Mouse (Mus musculus) heart, embryonic 11.5 days (tissue): ENCODE results near the gene Olah. TPM values are rescaled to one million over a fixed set of nuclear protein-coding genes. Genes with fewer than 3 reads are reported as not detected.

Experiments
- ATAC-seq: fragments of 200-750 bp; cut with Nextera tagmentation; replicated peaks from 2 replicates; pipeline ENCODE4 v1.8.0; 2017; ENCODE audit warnings: moderate library complexity; ENCODE audit not compliant: insufficient number of reproducible peaks, low FRiP score, low TSS enrichment
- H3K27ac ChIP-seq: fragments of 300-500 bp; sonication (generic); 2 replicates; pipeline ENCODE4 v1.5.1; 2014; ENCODE audit warnings: mild to moderate bottlenecking, low read depth, low read length
- H3K27me3 ChIP-seq: fragments of 300-500 bp; sonication (generic); 2 replicates; pipeline ENCODE4 v1.6.1; 2014; ENCODE audit warnings: mild to moderate bottlenecking, low read length, mixed read lengths; ENCODE audit not compliant: control insufficient read depth, insufficient read depth
- H3K36me3 ChIP-seq: fragments of 300-500 bp; sonication (generic); 2 replicates; pipeline ENCODE4 v1.6.1; 2014; ENCODE audit warnings: mild to moderate bottlenecking, low read length, moderate library complexity, mixed read lengths; ENCODE audit not compliant: control insufficient read depth, insufficient read depth
- H3K4me1 ChIP-seq: fragments of 300-500 bp; sonication (generic); 2 replicates; pipeline ENCODE4 v1.6.1; 2014; ENCODE audit warnings: low read length; ENCODE audit not compliant: control insufficient read depth, insufficient read depth
- H3K4me2 ChIP-seq: fragments of 300-500 bp; sonication (generic); 2 replicates; pipeline ENCODE4 v1.6.1; 2014; ENCODE audit warnings: mild to moderate bottlenecking, moderate library complexity
- H3K4me3 ChIP-seq: fragments of 300-500 bp; sonication (generic); 2 replicates; pipeline ENCODE4 v1.5.1; 2014; ENCODE audit warnings: low read depth, low read length
- H3K9ac ChIP-seq: fragments of 300-500 bp; sonication (generic); 2 replicates; pipeline ENCODE4 v1.6.1; 2014; ENCODE audit warnings: mild to moderate bottlenecking, low read depth, low read length, moderate library complexity
- H3K9me3 ChIP-seq: fragments of 300-500 bp; sonication (generic); replicated peaks from 2 replicates; pipeline ENCODE4 v1.6.1; 2016; ENCODE audit warnings: low read length; ENCODE audit not compliant: control insufficient read depth
- WGBS: fragments of 180-500 bp; shearing (Covaris S2); extraction: QIAGEN DNeasy Blood & Tissue Kit; methylation state at CpG from one replicate; pipeline ENCODE4 v1.1.7; 2014; ENCODE audit not compliant: insufficient replicate concordance; 5-methylcytosine and 5-hydroxymethylcytosine counted together
- polyA plus RNA-seq: library from polyadenylated mRNA; unstranded; fragments of >200 nt; fragmentation: Nextera tagmentation; extraction: Ambion mirVana; gene quantifications from 2 replicates; pipeline ENCODE4 v1.2.1, GENCODE M21; 2014

Olah gene
- polyA plus RNA-seq, 1 experiment from 2014 or later, result not detected

GRCm38 (mm10) chr2:3324381-3325130 lies 72.5 kb downstream of the Olah start:
- no peaks in the 10 kb centered on the region for H3K4me1 ChIP-seq
- no peak for ATAC-seq
- H3K9me3 ChIP-seq, result no peaks in the 10 kb centered on the region
- 95% methylated on average over 7 of the region's 7 CpGs for WGBS
- no peak overlapping the region for H3K27ac ChIP-seq
- H3K4me3 ChIP-seq, result no peak overlapping the region
- H3K4me2 ChIP-seq, result no peak overlapping the region
- H3K27me3 ChIP-seq, result no peaks in the 10 kb centered on the region
- H3K9ac ChIP-seq, result no peak overlapping the region
- peaks cover 21% of the 10 kb centered on the region for H3K36me3 ChIP-seq

- no peak overlapping the region for H3K4me2 ChIP-seq
- H3K9me3 ChIP-seq, result no peaks in the 10 kb centered on the region
- no peak for ATAC-seq
- no peak overlapping the region for H3K9ac ChIP-seq
- H3K36me3 ChIP-seq, result peaks cover 23% of the 10 kb centered on the region
- H3K27ac ChIP-seq, result no peak overlapping the region
- H3K4me3 ChIP-seq, result no peak overlapping the region
- WGBS, result 80% methylated on average over 2 of the region's 2 CpGs
- no peaks in the 10 kb centered on the region for H3K27me3 ChIP-seq
- no peaks in the 10 kb centered on the region for H3K4me1 ChIP-seq
These were observed 73.9 kb downstream of the Olah start for GRCm38 (mm10) chr2:3323132-3323531.

- no peak for ATAC-seq
- H3K27me3 ChIP-seq, result no peaks in the 10 kb centered on the region
These were observed 91.5 kb downstream of the Olah start for GRCm38 (mm10) chr2:3305426-3306025.

GRCm38 (mm10) chr2:3295826-3296225 lies 101.2 kb downstream of the Olah start:
- ATAC-seq, result no peak
- Histone ChIP-seq H3K4me3 (no peak overlapping the region), H3K4me2 (no peak overlapping the region), H3K4me1 (no peaks in the 10 kb centered on the region), H3K36me3 (no peaks in the 10 kb centered on the region), H3K27me3 (no peaks in the 10 kb centered on the region), H3K9me3 (no peaks in the 10 kb centered on the region), H3K9ac (no peak overlapping the region), H3K27ac (no peak overlapping the region)
- WGBS, result 91% methylated on average over 7 of the region's 7 CpGs

More at GRCm38 (mm10) chr2:3305426-3306025, 91.5 kb downstream of the Olah start:
- Histone ChIP-seq H3K27ac (no peak overlapping the region), H3K9me3 (no peaks in the 10 kb centered on the region), H3K4me3 (no peak overlapping the region), H3K4me1 (no peaks in the 10 kb centered on the region), H3K4me2 (no peak overlapping the region), H3K36me3 (peaks cover 10% of the 10 kb centered on the region), H3K9ac (no peak overlapping the region)
- WGBS, result 83% methylated on average over 3 of the region's 3 CpGs

GRCm38 (mm10) chr2:3292170-3292569 lies 104.8 kb downstream of the Olah start:
- ATAC-seq, result no peak
- 61% methylated on average over 1 of the region's 1 CpGs for WGBS

More at GRCm38 (mm10) chr2:3292170-3292569, 104.8 kb downstream of the Olah start:
- H3K4me2 ChIP-seq, result no peak overlapping the region
- H3K4me1 ChIP-seq, result no peaks in the 10 kb centered on the region
- no peaks in the 10 kb centered on the region for H3K9me3 ChIP-seq
- H3K4me3 ChIP-seq, result no peak overlapping the region
- H3K9ac ChIP-seq, result no peak overlapping the region
- no peaks in the 10 kb centered on the region for H3K36me3 ChIP-seq
- no peaks in the 10 kb centered on the region for H3K27me3 ChIP-seq
- no peak overlapping the region for H3K27ac ChIP-seq

Other genes with a start within 250 kb of the Olah start
- 38.2 and 40.2 TPM in 2 replicates for gene Nmt2, start 113.0 kb downstream of the Olah start, polyA plus RNA-seq
- 14.4 and 16.2 TPM in 2 replicates for gene Rpp38, start 64.6 kb downstream of the Olah start, polyA plus RNA-seq
- gene Acbd7, start 61.0 kb downstream of the Olah start, polyA plus RNA-seq, result 0.33 TPM in 1 of 2 replicates, not detected in the other
- gene Meig1, start 25.4 kb upstream of the Olah start, polyA plus RNA-seq, result not detected in 2 replicates
- gene Dclre1c, start 26.9 kb upstream of the Olah start, polyA plus RNA-seq, result 5.2 and 5.5 TPM in 2 replicates
- gene Suv39h2, start 77.8 kb upstream of the Olah start, polyA plus RNA-seq, result 12.1 and 13.9 TPM in 2 replicates
- 4.4 and 5.5 TPM in 2 replicates for gene Gm45902, start 115.6 kb upstream of the Olah start, polyA plus RNA-seq
- 87.9 and 94.9 TPM in 2 replicates for gene Hspa14, start 115.6 kb upstream of the Olah start, polyA plus RNA-seq
- gene Cdnf, start 115.8 kb upstream of the Olah start, polyA plus RNA-seq, result 0.34 and 0.80 TPM in 2 replicates
- 34.6 and 38.2 TPM in 2 replicates for gene Fam107b, start 173.3 kb upstream of the Olah start, polyA plus RNA-seq